ENCODE assay signal across 8 mouse cellular contexts in genomic region chr7:65527071-65528007, GRCm38 (mm10). TPM values are rescaled to one million over a fixed set of nuclear protein-coding genes. Genes with fewer than 3 reads are reported as not detected.
DNase-seq lines count a peak whose midpoint lies in the region; ATAC-seq and TF ChIP-seq lines count a peak whose summit lies in the region.

Tjp1 (minus strand) TSS chr7:65527781.

- peak within 1 kb of the TSS; percentile 42 for H3K9ac ChIP-seq in intestine, embryonic 15.5 days
- H3K9ac ChIP-seq in liver, embryonic 14.5 days (replicated peaks): no peak within 1 kb of the TSS

- TF ChIP-seq EP300 in liver, embryonic 14.5 days (IDR thresholded peaks at IDR 0.05; ENCODE audit: low read depth): no peak

- H3K4me1 ChIP-seq in megakaryocyte, embryonic 14.5 days: peaks cover 13% of the 10 kb centered on the region
- H3K4me1 ChIP-seq in intestine, embryonic 15.5 days (replicated peaks): 0 out of 2 replicates have a peak, but pooled peaks cover 3% of the 10 kb centered on the region
- no peaks in the 10 kb centered on the region for H3K4me1 ChIP-seq in liver, embryonic 14.5 days (replicated peaks; ENCODE audit: control insufficient read depth in 2 of 2, insufficient read depth in 2 of 2, low read length in 1 of 2)

- H3K4me2 ChIP-seq in intestine, embryonic 15.5 days (replicated peaks): peak within 1 kb of the TSS; percentile 99
- H3K4me2 ChIP-seq in liver, embryonic 14.5 days (ENCODE audit: low read depth): peak within 1 kb of the TSS; percentile 54

- H3K36me3 ChIP-seq in megakaryocyte, embryonic 14.5 days (replicated peaks; ENCODE audit: low read length): no peaks in the 10 kb centered on the region
- no peaks in the 10 kb centered on the region for H3K36me3 ChIP-seq in intestine, embryonic 15.5 days
- H3K36me3 ChIP-seq in liver, embryonic 14.5 days (replicated peaks; ENCODE audit: control insufficient read depth, insufficient read depth, low read depth): no peaks in the 10 kb centered on the region

- TF ChIP-seq CTCF in liver, embryonic 14.5 days (IDR thresholded peaks at IDR 0.05; ENCODE audit: low read depth): no peak

- intact Hi-C loops in gastrocnemius, postnatal 36 days (cut with DNase I): no loop called here

- H3K4me3 ChIP-seq in megakaryocyte, embryonic 14.5 days (replicated peaks): peak within 1 kb of the TSS; percentile 86
- H3K4me3 ChIP-seq in intestine, embryonic 15.5 days (replicated peaks): peak within 1 kb of the TSS; percentile 68
- H3K4me3 ChIP-seq in liver, embryonic 14.5 days (ENCODE audit: insufficient read depth in 1 of 2, low read depth in 2 of 2, low read length in 2 of 2): peak within 1 kb of the TSS in 1 of 2 experiments; percentile 19; a peak in 2 of 4 replicates

- peaks cover 73% of the 10 kb centered on the region for H3K27me3 ChIP-seq in megakaryocyte, embryonic 14.5 days (replicated peaks)
- H3K27me3 ChIP-seq in intestine, embryonic 15.5 days (replicated peaks): peaks cover 17% of the 10 kb centered on the region
- peaks cover 23% of the 10 kb centered on the region for H3K27me3 ChIP-seq in liver, embryonic 14.5 days (ENCODE audit: control insufficient read depth, insufficient read depth, low read length)

- under 1% methylated on average over 113 of the region's 115 CpGs for WGBS in intestine, embryonic 15.5 days
- WGBS in liver, embryonic 14.5 days (ENCODE audit: insufficient replicate concordance): 2% methylated on average over 112 of the region's 115 CpGs

- DNase-seq in embryo, embryonic 10 days (ENCODE audit: low spot score): peak; percentile 53
- DNase-seq in gastrocnemius, postnatal 36 days: no peak
- no peak for DNase-seq in liver, embryonic 14.5 days (ENCODE audit: low read depth in 3 of 3, low spot score in 3 of 3)
- peak; percentile 30 for DNase-seq in retina, postnatal 7 days (ENCODE audit: low read depth, low spot score)

- no peak within 1 kb of the TSS for H3K27ac ChIP-seq in intestine, embryonic 15.5 days
- H3K27ac ChIP-seq in liver, embryonic 14.5 days: no peak within 1 kb of the TSS

- peaks cover 26% of the 10 kb centered on the region for H3K9me3 ChIP-seq in megakaryocyte, embryonic 14.5 days
- H3K9me3 ChIP-seq in intestine, embryonic 15.5 days: no peaks in the 10 kb centered on the region
- no peaks in the 10 kb centered on the region for H3K9me3 ChIP-seq in liver, embryonic 14.5 days (ENCODE audit: control insufficient read depth, low read length)

- no peak for ATAC-seq in megakaryocyte, adult 5-6 weeks (ENCODE audit: poor library complexity, severe bottlenecking)
- peak; percentile 64 for ATAC-seq in intestine, embryonic 15.5 days
- ATAC-seq in liver, embryonic 14.5 days (ENCODE audit: insufficient read depth): no peak
- ATAC-seq in inflammation-experienced regulatory T-cells, adult 6 months: no peak

RNA-seq across cellular contexts. Expression of gene Tjp1, which starts in this region (rescaled TPM):
- 0.83 TPM in 1 of 2 replicates, not detected in the other for polyA plus RNA-seq in megakaryocyte, embryonic 14.5 days (2012; ENCODE audit: insufficient read depth, low replicate concordance)
- total RNA-seq in megakaryocyte, adult 5-6 weeks (2015): 0.13 and 0.52 TPM in 2 replicates
- total RNA-seq in megakaryocyte, adult 5-6 weeks (2017): 0.22 and 3.1 TPM in 2 replicates
- total RNA-seq in gastrocnemius, postnatal 36 days (2021): 10 to 100 TPM; 20.8 to 21.0 TPM
- polyA plus RNA-seq in intestine, embryonic 15.5 days (2015; fragmentation: Nextera tagmentation; extraction: Ambion mirVana): 26.4 TPM in 2 replicates
- 4.1 and 4.9 TPM in 2 replicates for polyA plus RNA-seq in liver, embryonic 14.5 days (2012; rRNA removed)
- 1.9 and 3.2 TPM in 2 replicates for polyA plus RNA-seq in liver, embryonic 14.5 days (2014; fragmentation: Nextera tagmentation; extraction: Ambion mirVana)
- not detected for polyA plus RNA-seq in inflammation-experienced regulatory T-cells, adult 6 months (2017; shearing (Covaris generic))

Comparison
In these comparisons a context has a peak if more than half of its experiments do, and no peak if none do; other contexts are left out.
1. RNA of gene Tjp1 (total RNA-seq): 20.8 to 21.0 TPM in gastrocnemius, postnatal 36 days; 0.13 to 3.1 TPM in megakaryocyte, adult 5-6 weeks; every median in the first group is over 4 times any median in the second.
2. DNase-seq: peak in embryo, embryonic 10 days (single experiment) and retina, postnatal 7 days (single experiment); none in gastrocnemius, postnatal 36 days (0 of 2) and liver, embryonic 14.5 days (0 of 3).